Mouse (Mus musculus) testis, adult 2 months (tissue): ENCODE measurements around the gene Slc25a33.

Experiments
- CTCF ChIP-seq: fragments of 200-500 bp; IDR thresholded peaks from 2 replicates; pipeline ENCODE4 v1.5.1; 2012; ENCODE audit warnings: low read depth, mild to moderate bottlenecking, inconsistent platforms, low read length, moderate library complexity; ENCODE audit not compliant: control insufficient read depth, insufficient read depth, insufficient replicate concordance
- POLR2A ChIP-seq: fragments of 200-500 bp; IDR thresholded peaks from 2 replicates; pipeline ENCODE4 v1.6.1; 2012; ENCODE audit warnings: low read depth, mild to moderate bottlenecking, inconsistent platforms, low read length, moderate library complexity; ENCODE audit not compliant: control insufficient read depth

- TF ChIP-seq CTCF (peak; percentile 81), POLR2A (no peak)
These were observed 32.8 kb upstream of the Slc25a33 start for GRCm38 (mm10) chr4:149806699-149807381.
